Mouse (Mus musculus) naive thymus-derived CD4-positive, alpha-beta T cell, adult 2 months (primary cell): Measurements from ENCODE around the gene Srbd1.

Source experiments
- DNase-seq: peaks from one replicate; pipeline ENCODE4 v3.0.0-alpha.2; 2011; ENCODE audit warnings: low read depth

Srbd1 gene

GRCm38 (mm10) chr17:86144537-86145078, 367 bp downstream of the Srbd1 start:
- no peak for DNase-seq

GRCm38 (mm10) chr17:86135835-86136234, 9.1 kb downstream of the Srbd1 start:
- no peak for DNase-seq

GRCm38 (mm10) chr17:86134461-86134860, 10.5 kb downstream of the Srbd1 start:
- DNase-seq, result no peak

GRCm38 (mm10) chr17:86132534-86132933, 12.4 kb downstream of the Srbd1 start:
- no peak for DNase-seq

GRCm38 (mm10) chr17:86128198-86128597, 16.8 kb downstream of the Srbd1 start:
- DNase-seq, result no peak

GRCm38 (mm10) chr17:86125908-86126307, 19.1 kb downstream of the Srbd1 start:
- DNase-seq, result no peak

- no peak for DNase-seq
Measured at GRCm38 (mm10) chr17:86123146-86123545, 21.8 kb downstream of the Srbd1 start.

- no peak for DNase-seq
Measured at GRCm38 (mm10) chr17:86096875-86097274, 48.1 kb downstream of the Srbd1 start.

GRCm38 (mm10) chr17:86093124-86093523, 51.9 kb downstream of the Srbd1 start:
- no peak for DNase-seq

GRCm38 (mm10) chr17:86091631-86092030, 53.3 kb downstream of the Srbd1 start:
- DNase-seq, result no peak

GRCm38 (mm10) chr17:86089893-86090588, 54.9 kb downstream of the Srbd1 start:
- no peak for DNase-seq

GRCm38 (mm10) chr17:86087922-86088321, 57.1 kb downstream of the Srbd1 start:
- no peak for DNase-seq

GRCm38 (mm10) chr17:86086191-86086590, 58.8 kb downstream of the Srbd1 start:
- DNase-seq, result no peak

GRCm38 (mm10) chr17:86083207-86083606, 61.8 kb downstream of the Srbd1 start:
- DNase-seq, result no peak

GRCm38 (mm10) chr17:86078060-86078459, 66.9 kb downstream of the Srbd1 start:
- DNase-seq, result no peak

GRCm38 (mm10) chr17:86067444-86067843, 77.5 kb downstream of the Srbd1 start:
- no peak for DNase-seq

GRCm38 (mm10) chr17:86065833-86066232, 79.1 kb downstream of the Srbd1 start:
- no peak for DNase-seq

- peak; percentile 59 for DNase-seq
Measured at GRCm38 (mm10) chr17:86063461-86063860, 81.5 kb downstream of the Srbd1 start.

- DNase-seq, result no peak
Measured at GRCm38 (mm10) chr17:86060911-86061310, 84.1 kb downstream of the Srbd1 start.

- DNase-seq, result no peak
Measured at GRCm38 (mm10) chr17:86040221-86040984, 104.6 kb downstream of the Srbd1 start.

GRCm38 (mm10) chr17:86039741-86040140, 105.2 kb downstream of the Srbd1 start:
- no peak for DNase-seq

- DNase-seq, result peak; percentile 40
Measured at GRCm38 (mm10) chr17:86038211-86038648, 106.7 kb downstream of the Srbd1 start.

GRCm38 (mm10) chr17:86035576-86035975, 109.4 kb downstream of the Srbd1 start:
- DNase-seq, result no peak
